Mouse (Mus musculus) bone marrow macrophage, adult 2 months (primary cell): ENCODE results near the gene Zpbp2.

ENCODE experiments used
- CTCF ChIP-seq: IDR thresholded peaks from 2 replicates; pipeline ENCODE4 v1.5.1; 2012; ENCODE audit warnings: low read depth, mild to moderate bottlenecking, low read length, moderate library complexity
- POLR2A ChIP-seq: IDR thresholded peaks from 2 replicates; pipeline ENCODE4 v1.6.1; 2012; ENCODE audit warnings: mild to moderate bottlenecking, low read depth, low read length, borderline replicate concordance

GRCm38 (mm10) chr11:98510125-98510524, 40.8 kb upstream of the Zpbp2 start:
- TF ChIP-seq CTCF (no peak), POLR2A (no peak)
